Mouse (Mus musculus): Measurements from ENCODE around the gene Hck.

Hck gene

GRCm38 (mm10) chr2:153090551-153091165 lies 17.6 kb upstream of the Hck start:
- in situ Hi-C loops (cut with MboI, MseI), result no loop called here

- in situ Hi-C loops (cut with MboI, MseI), result no loop called here
These were observed 1.1 kb upstream of the Hck start for GRCm38 (mm10) chr2:153107046-153107766.

GRCm38 (mm10) chr2:153107802-153108201 lies 466 bp upstream of the Hck start:
- in situ Hi-C loops (cut with MboI, MseI), result no loop called here

- in situ Hi-C loops (cut with MboI, MseI), result no loop called here
These were observed 1.3 kb downstream of the Hck start for GRCm38 (mm10) chr2:153109596-153109995.

GRCm38 (mm10) chr2:153111298-153111697 lies 3.0 kb downstream of the Hck start:
- in situ Hi-C loops (cut with MboI, MseI), result no loop called here

- in situ Hi-C loops (cut with MboI, MseI), result no loop called here
These were observed 7.4 kb downstream of the Hck start for GRCm38 (mm10) chr2:153115679-153116081.

- in situ Hi-C loops (cut with MboI, MseI), result no loop called here
These were observed 8.8 kb downstream of the Hck start for GRCm38 (mm10) chr2:153117051-153117486.

- in situ Hi-C loops (cut with MboI, MseI), result no loop called here
These were observed 11.2 kb downstream of the Hck start for GRCm38 (mm10) chr2:153119488-153119887.

- in situ Hi-C loops (cut with MboI, MseI), result no loop called here
These were observed 11.9 kb downstream of the Hck start for GRCm38 (mm10) chr2:153120126-153120525.

GRCm38 (mm10) chr2:153121821-153122615 lies 13.8 kb downstream of the Hck start:
- in situ Hi-C loops (cut with MboI, MseI), result no loop called here

- in situ Hi-C loops (cut with MboI, MseI), result no loop called here
These were observed 14.4 kb downstream of the Hck start for GRCm38 (mm10) chr2:153122701-153123100.

GRCm38 (mm10) chr2:153125875-153126274 lies 17.6 kb downstream of the Hck start:
- in situ Hi-C loops (cut with MboI, MseI), result no loop called here

- in situ Hi-C loops (cut with MboI, MseI), result no loop called here
These were observed 22.8 kb downstream of the Hck start for GRCm38 (mm10) chr2:153131019-153131418.

GRCm38 (mm10) chr2:153134237-153134636 lies 26.0 kb downstream of the Hck start:
- in situ Hi-C loops (cut with MboI, MseI), result no loop called here

- in situ Hi-C loops (cut with MboI, MseI), result no loop called here
These were observed 27.9 kb downstream of the Hck start for GRCm38 (mm10) chr2:153136211-153136610.

- in situ Hi-C loops (cut with MboI, MseI), result no loop called here
These were observed 30.9 kb downstream of the Hck start for GRCm38 (mm10) chr2:153139158-153139557.

GRCm38 (mm10) chr2:153139996-153140613 lies 31.8 kb downstream of the Hck start:
- in situ Hi-C loops (cut with MboI, MseI), result loop anchor here (5.0 kb wide), 2 partner anchors 58 to 228 kb away; partner anchors contain the start of gene Mylk2

- in situ Hi-C loops (cut with MboI, MseI), result loop anchor here (5.0 kb wide), 2 partner anchors 60 to 230 kb away; partner anchors contain the start of gene Mylk2
These were observed 34.4 kb downstream of the Hck start for GRCm38 (mm10) chr2:153142620-153143199.

- in situ Hi-C loops (cut with MboI, MseI), result no loop called here
These were observed 37.1 kb downstream of the Hck start for GRCm38 (mm10) chr2:153145346-153145745.

- in situ Hi-C loops (cut with MboI, MseI), result no loop called here
These were observed 39.0 kb downstream of the Hck start for GRCm38 (mm10) chr2:153147236-153147635.

- in situ Hi-C loops (cut with MboI, MseI), result no loop called here
These were observed 39.4 kb downstream of the Hck start for GRCm38 (mm10) chr2:153147715-153148114.

Data from T-helper 2 cell (primary cell).